Mouse (Mus musculus) frontal cortex, adult 2 months (tissue): Measurements from ENCODE around the gene Mchr1. TPM values are rescaled to one million over a fixed set of nuclear protein-coding genes. Genes with fewer than 3 reads are reported as not detected.
"Not testable (repeated sequence)": the region's sequence is repeated elsewhere in the genome, so short reads cannot be mapped to it uniquely, and the experiment has no call there.

Experiments
- DNase-seq, 2 experiments: peaks; one replicate each; pipeline ENCODE4 v3.0.0; 2022; ENCODE audit warnings: low spot score in 1 of 2; ENCODE audit errors: extremely low spot score in 1 of 2
- polyA plus RNA-seq: library from polyadenylated mRNA; depleted of rRNA; stranded (reverse); fragments of >200 nt; gene quantifications from 2 replicates; pipeline ENCODE4 v1.2.3, GENCODE M21; 2012; rRNA removed

Mchr1 gene
- 17.4 and 20.1 TPM in 2 replicates for polyA plus RNA-seq

DNA sequence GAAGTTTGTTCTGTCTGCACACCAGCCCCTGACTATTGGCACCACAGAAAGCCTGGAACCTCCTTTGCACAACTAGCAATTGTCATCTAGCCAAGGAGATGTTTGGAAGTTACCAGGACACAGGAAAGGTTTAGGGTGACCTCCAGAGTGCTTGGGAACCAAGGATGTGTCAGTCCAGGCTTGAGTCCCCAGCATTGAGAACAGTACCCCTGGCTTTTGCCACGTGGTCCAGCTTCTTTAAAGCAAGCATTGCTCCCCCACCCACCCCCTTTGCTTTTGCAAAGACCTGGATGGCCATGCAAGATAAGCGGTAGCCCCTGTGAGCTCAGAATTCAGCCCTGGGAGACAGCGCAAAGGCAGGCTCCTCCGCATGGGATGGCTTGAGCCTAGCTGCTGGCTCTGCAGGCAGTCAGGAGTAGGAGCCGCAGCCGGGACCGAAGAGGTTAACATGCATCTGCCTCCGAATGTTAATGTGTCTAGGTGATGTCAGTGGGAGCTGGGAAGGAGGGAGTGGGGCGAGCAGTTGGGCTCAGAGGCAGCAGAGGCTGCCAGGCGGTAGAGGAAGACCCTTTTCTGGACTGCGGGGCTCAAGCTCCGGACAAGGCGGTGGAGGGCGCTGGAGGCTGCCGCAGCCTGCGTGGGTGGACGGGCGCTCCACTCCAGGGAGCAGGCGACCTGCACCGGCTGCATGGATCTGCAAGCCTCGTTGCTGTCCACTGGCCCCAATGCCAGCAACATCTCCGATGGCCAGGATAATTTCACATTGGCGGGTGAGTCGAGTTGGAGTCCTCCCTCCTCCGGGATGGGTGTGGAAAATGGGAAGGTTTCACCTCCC is at the start of gene Mchr1:
Gene Mchr1 (plus strand): TSS at position 414 of the 835 bp plus-strand sequence.
- DNase-seq: peak in 1 of 2 experiments; percentile 79

- no peak for DNase-seq
Measured at GRCm38 (mm10) chr15:81189061-81189460, 46.2 kb upstream of the Mchr1 start.

DNA sequence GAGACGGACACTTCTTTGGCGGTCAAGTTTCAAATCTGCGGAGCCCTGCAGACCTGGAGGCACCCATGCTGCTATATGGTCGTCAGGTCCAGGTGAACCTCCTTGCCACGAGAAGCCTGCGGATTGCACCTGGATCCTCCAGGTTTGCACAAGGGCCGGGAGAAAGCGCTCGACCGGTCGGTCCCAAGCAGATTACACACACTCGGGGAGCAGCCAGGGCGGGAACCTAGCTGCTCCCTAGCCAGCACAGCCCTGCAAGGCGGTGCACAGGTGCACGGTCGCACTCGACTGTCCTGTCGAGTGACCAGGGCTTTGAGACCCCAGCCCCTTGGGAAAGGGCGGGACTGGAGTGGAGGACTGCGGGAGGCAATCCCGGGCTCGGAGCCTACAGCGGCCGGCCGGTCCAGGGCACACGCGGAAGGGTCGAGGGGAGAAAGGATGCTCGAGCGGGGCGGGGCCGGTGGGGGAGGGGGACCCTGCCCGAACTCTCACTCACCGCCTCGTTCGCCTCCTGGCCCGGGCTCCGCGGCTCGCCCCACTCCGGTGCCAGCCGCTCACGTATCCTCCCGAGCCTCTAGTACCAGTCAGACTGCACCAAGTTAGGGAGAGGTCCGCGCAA is 45.2 kb upstream of the Mchr1 start:
- no peak for DNase-seq

DNA sequence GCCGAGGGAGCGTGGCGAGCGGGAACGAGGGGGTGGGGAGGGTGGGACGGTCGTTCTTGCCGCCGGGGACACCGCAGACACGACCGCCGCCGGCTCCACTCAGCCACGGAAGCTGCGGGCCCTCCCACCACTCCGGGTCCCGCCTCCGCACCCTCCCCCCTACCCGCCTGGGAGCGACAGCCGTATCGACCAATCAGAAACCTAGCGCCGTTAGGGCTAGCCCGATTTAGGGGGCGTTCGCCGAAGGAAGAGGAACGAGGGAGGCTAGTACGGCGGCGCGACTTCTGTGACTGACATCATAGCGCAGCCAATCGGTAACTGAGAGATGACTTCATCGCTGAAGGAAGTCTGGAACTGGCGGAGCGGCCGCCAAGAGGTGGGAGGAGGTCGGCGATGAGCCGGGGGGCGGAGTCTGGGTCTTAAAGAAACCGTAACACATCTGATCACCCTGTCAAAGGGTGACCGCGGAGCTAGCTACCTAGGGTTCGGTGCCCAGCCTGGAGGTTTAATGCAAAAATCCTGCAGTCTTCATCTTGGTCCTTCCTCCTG is 44.6 kb upstream of the Mchr1 start, which contains the start of gene Mrtfa:
Gene Mrtfa (minus strand): TSS at position 128 of the 549 bp plus-strand sequence.
- peak; percentile 100 for DNase-seq

DNA sequence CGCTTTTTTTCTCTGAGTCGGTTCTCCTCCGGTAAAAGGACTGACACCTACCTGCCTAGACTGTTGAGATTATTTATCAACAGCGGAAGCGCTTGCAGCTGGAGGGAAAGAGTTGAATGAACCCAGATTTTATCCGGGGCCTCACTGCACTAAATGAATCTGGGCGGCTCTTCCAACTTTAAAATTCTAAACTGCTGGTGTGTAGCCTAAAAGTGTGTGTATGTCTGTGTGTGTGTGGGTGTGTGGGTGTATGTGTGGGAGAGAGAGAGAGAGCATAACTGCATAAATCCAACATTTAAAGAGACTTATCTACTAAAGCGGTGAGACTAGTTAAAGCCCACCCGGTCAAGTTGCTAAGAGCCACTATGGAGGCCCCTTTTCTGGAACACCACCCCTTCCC is 44.0 kb upstream of the Mchr1 start:
- DNase-seq: peak in 1 of 2 experiments; percentile 43

- DNase-seq: no peak
Measured at GRCm38 (mm10) chr15:81192316-81192715, 43.0 kb upstream of the Mchr1 start.

DNA sequence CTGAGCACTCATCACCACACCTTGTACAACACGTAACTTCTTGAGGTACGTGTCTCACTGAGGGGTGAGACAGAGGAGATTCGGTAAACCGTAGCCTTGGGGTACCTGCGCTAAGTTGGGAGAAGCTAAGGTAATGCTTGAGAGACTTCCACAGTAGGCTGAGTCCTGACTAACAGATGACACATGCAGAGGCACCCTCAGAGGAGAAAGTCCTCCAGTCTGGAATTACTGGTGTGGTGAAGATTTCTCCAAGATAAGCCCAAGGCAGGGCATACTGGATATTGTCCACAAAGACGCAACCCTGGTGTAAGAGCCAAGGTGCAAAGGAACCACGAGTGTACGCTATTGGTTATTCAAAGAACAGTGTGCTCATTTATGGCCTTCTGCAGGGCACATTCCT is 42.4 kb upstream of the Mchr1 start:
- no peak for DNase-seq

DNA sequence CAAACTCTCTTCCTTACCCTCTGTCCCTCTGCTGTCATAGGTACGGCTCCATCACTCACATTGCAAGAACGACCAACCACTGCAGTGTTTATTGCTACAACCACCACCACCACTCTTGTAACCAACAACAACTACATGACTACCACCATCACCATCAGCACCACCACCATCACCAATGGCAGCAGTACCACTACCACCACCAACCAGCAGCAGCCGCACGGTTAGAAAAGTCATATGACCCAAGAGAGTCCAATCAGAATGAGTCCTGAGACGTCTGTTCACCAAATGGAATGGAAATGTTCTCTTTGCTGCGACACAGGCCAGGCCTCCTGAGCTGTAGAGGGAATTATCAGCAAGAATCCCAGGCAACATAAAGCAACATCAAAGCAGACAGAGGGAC is 40.5 kb upstream of the Mchr1 start:
- no peak for DNase-seq

- no peak for DNase-seq
Measured at GRCm38 (mm10) chr15:81195447-81195846, 39.9 kb upstream of the Mchr1 start.

- DNase-seq: no peak
Measured at GRCm38 (mm10) chr15:81197197-81197596, 38.1 kb upstream of the Mchr1 start.

GRCm38 (mm10) chr15:81198447-81198846 is 36.9 kb upstream of the Mchr1 start:
- DNase-seq: no peak

DNA sequence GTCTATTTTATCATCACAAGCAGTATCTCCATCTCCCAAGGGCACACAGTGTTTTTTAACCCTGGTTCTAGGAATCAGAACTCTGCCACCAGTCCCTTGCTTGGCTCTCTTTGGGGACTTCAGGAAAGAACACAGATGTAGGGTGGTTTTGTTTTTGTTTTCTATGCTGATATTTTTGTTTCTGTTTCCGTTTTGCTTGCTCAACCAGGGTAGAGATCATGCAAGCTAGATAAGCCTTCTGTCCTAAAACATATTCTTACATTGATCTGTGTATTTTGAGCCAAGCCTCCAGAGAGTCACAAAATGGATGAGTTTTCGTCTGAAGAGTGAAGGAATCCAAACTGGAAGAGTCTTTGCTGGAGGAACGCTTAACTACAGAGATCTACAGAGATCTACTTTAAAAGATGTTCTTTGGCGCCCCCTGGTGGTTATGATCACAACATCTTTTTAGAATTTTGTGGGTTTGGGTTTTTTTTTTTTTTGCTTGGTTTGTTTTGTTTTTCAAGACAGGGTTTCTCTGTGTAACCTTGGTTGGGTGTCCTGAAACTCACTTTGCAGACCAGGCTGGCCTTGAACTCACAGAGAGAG is 35.8 kb upstream of the Mchr1 start:
- peak in 1 of 2 experiments; percentile 88 for DNase-seq

DNA sequence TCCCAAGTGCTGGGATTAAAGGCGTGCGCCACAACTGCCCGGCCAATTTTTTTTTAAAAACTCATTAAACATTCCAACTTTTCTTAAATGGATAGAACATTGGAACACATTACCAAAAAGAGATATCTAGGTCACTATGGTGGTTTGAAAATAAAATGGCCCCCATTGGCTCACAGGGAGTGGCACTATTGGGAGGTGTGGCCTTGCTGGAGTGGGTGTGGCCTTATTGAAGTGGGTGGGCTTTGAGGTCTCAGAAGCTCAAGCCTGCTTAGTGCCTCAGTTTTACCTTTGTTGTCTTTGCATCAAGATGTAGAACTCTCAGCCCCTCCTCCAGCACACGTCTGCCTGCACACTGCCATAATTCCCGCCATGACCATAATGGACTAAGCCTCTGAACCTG is 32.8 kb upstream of the Mchr1 start:
- no peak for DNase-seq

DNA sequence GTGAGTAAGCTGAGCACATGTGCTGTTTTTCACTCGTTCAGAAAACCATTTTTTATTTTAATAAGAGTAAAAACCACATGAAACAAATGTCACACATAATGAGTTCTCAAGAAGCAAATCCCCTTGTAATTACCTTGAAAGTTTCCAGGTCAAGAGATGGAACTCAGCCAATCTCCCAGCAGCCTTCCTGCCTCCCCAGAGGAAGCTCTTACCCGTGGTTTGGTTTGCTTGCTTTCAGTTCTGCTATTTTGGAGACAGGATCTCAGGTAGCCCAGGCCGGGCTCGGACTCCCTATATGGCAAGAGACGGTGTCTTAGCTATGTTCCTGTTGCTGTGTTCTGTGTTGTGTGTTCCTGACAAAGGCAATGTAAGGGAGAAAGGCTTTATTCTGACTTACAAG is 24.8 kb upstream of the Mchr1 start:
- DNase-seq: no peak

- DNase-seq: no peak
Measured at GRCm38 (mm10) chr15:81212976-81213375, 22.3 kb upstream of the Mchr1 start.

- peak; percentile 68 to 86 for DNase-seq
Measured at GRCm38 (mm10) chr15:81216906-81217653, 18.2 kb upstream of the Mchr1 start.

DNA sequence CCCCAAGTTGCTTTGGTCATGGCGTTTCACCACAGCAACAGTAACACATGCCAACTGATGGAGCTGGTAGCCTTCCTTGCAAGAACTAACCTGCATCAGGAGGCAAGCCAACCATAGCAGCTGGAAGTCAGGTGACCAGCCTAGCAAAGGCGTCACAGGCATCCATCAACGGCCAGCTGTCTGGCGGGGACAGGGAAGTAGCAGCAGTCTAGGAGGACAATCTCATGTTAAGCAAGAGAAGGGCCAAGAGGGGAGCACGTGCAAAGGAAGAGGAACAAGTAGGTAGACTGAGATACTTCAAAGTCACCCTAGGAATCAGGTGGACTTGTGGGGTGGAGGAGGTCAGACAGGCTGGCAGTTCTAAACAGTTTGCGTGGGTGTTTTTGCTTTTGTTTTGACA is 16.2 kb upstream of the Mchr1 start:
- DNase-seq: no peak

GRCm38 (mm10) chr15:81220051-81220450 is 15.2 kb upstream of the Mchr1 start:
- not testable (repeated sequence) for DNase-seq

GRCm38 (mm10) chr15:81221446-81221845 is 13.9 kb upstream of the Mchr1 start:
- no peak for DNase-seq

GRCm38 (mm10) chr15:81225016-81225415 is 10.3 kb upstream of the Mchr1 start:
- DNase-seq: no peak

GRCm38 (mm10) chr15:81225732-81226131 is 9.6 kb upstream of the Mchr1 start:
- no peak for DNase-seq
